Mouse (Mus musculus): ENCODE results near the gene Abcc12.

Abcc12 gene

GRCm38 (mm10) chr8:86437418-86437817 is 143.1 kb downstream of the Abcc12 start:
- DNase-seq (ENCODE audit: extremely low read depth, low read depth) = no peak

Measured in MEL-GATA-1-ER (cell line).